ENCODE assay signal across 15 mouse cellular contexts in genomic region chr19:59862423-59862822, GRCm38 (mm10).
"Had no signal": no experiment of that assay in that cellular context is flagged by ENCODE, and none has a peak within 500 bp of the region (broad histone marks: within the 10 kb centered on the region; RNA-seq: fewer than 3 reads in every experiment).

No protein-coding gene starts in this region.

- H3K27me3 ChIP-seq: limb, embryonic 12.5 days; liver, embryonic 13.5 days; neural tube, embryonic 15.5 days had no signal

- H3K4me1 ChIP-seq: liver, embryonic 13.5 days; neural tube, embryonic 15.5 days had no signal

- H3K4me2 ChIP-seq: limb, embryonic 12.5 days; liver, embryonic 13.5 days; neural tube, embryonic 15.5 days had no signal

- H3K36me3 ChIP-seq: limb, embryonic 12.5 days; liver, embryonic 13.5 days; midbrain, embryonic 10.5 days; neural tube, embryonic 15.5 days had no signal

- H3K9ac ChIP-seq: limb, embryonic 12.5 days; liver, embryonic 13.5 days; liver, postnatal 0 days; neural tube, embryonic 15.5 days had no signal

- ATAC-seq: liver, postnatal 0 days had no signal

- DNase-seq: kidney, adult 2 months; kidney, postnatal 36 days; layer of hippocampus, adult 9-11 months; layer of hippocampus, postnatal 36 days; liver; liver, embryonic 13.5 days; liver, postnatal 0 days; midbrain, embryonic 14.5 days; right cerebral cortex, adult 18-20 months; right cerebral cortex, postnatal 25 days; thymus, postnatal 36 days had no signal

- H3K4me3 ChIP-seq: limb, embryonic 12.5 days; liver, embryonic 13.5 days; midbrain, embryonic 10.5 days; myocyte; neural tube, embryonic 15.5 days had no signal

- H3K9me3 ChIP-seq: limb, embryonic 12.5 days; liver, embryonic 13.5 days; midbrain, embryonic 10.5 days; neural tube, embryonic 15.5 days had no signal

- H3K27ac ChIP-seq: limb, embryonic 12.5 days; liver, embryonic 13.5 days; midbrain, embryonic 10.5 days; neural tube, embryonic 15.5 days had no signal
